Mouse (Mus musculus) erythroblast, embryonic 14.5 days (primary cell): ENCODE measurements around the gene Tmem131. TPM values are rescaled to one million over a fixed set of nuclear protein-coding genes. Genes with fewer than 3 reads are reported as not detected.
A peak's percentile ranks its signal among the peaks of the same experiment; 100 is the strongest.

Source experiments
- H3K27me3 ChIP-seq: 2 replicates; pipeline ENCODE4 v1.6.1; 2012; ENCODE audit warnings: inconsistent platforms; ENCODE audit not compliant: control insufficient read depth
- H3K36me3 ChIP-seq: 2 replicates; pipeline ENCODE4 v1.6.1; 2012; ENCODE audit warnings: mild to moderate bottlenecking, inconsistent platforms; ENCODE audit not compliant: control insufficient read depth
- H3K4me1 ChIP-seq: 2 replicates; pipeline ENCODE4 v1.6.1; 2012; ENCODE audit warnings: inconsistent platforms; ENCODE audit not compliant: control insufficient read depth
- H3K4me3 ChIP-seq: replicated peaks from 2 replicates; pipeline ENCODE3; 2012; ENCODE audit warnings: moderate library complexity, mild to moderate bottlenecking, inconsistent platforms
- H3K9me3 ChIP-seq: 2 replicates; pipeline ENCODE4 v1.6.1; 2012; ENCODE audit warnings: low read length, inconsistent platforms, mixed read lengths; ENCODE audit not compliant: control insufficient read depth
- GATA1 ChIP-seq: IDR thresholded peaks from 2 replicates; pipeline ENCODE4 v1.6.1; 2012; ENCODE audit warnings: low read length, inconsistent platforms, mixed read lengths
- TAL1 ChIP-seq: IDR thresholded peaks from 3 replicates; pipeline ENCODE4 v1.6.1; 2012; ENCODE audit warnings: low read length, inconsistent platforms, mixed read lengths
- polyA plus RNA-seq: library from polyadenylated mRNA; stranded (reverse); fragments of >175 nt; gene quantifications from 2 replicates; pipeline ENCODE4 v1.2.3, GENCODE M21; 2012

Gene Tmem131
- polyA plus RNA-seq, 1 experiment = 7.8 TPM

DNA sequence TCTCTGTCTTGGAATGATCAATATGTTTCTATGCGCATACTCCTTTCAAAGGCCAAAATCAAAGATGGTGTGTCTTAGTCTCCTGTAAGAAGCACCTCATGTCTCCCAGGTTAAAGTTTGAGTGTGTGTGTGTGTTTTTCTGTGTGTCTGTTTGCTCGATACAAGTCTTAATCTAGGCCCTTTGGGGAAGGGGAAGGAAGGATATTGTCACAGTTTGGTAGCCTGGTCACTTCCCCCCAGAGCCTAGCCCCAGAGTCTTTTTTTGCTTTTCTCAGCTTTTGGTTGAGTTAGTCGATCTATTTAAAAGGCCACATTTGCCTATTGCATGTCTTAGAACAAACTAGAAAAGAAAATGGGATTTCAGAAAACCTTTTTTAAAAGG, 3.1 kb downstream of the Tmem131 start:
- no peak for TF ChIP-seq TAL1
- H3K4me3 ChIP-seq = peak overlapping the region; percentile 92

DNA sequence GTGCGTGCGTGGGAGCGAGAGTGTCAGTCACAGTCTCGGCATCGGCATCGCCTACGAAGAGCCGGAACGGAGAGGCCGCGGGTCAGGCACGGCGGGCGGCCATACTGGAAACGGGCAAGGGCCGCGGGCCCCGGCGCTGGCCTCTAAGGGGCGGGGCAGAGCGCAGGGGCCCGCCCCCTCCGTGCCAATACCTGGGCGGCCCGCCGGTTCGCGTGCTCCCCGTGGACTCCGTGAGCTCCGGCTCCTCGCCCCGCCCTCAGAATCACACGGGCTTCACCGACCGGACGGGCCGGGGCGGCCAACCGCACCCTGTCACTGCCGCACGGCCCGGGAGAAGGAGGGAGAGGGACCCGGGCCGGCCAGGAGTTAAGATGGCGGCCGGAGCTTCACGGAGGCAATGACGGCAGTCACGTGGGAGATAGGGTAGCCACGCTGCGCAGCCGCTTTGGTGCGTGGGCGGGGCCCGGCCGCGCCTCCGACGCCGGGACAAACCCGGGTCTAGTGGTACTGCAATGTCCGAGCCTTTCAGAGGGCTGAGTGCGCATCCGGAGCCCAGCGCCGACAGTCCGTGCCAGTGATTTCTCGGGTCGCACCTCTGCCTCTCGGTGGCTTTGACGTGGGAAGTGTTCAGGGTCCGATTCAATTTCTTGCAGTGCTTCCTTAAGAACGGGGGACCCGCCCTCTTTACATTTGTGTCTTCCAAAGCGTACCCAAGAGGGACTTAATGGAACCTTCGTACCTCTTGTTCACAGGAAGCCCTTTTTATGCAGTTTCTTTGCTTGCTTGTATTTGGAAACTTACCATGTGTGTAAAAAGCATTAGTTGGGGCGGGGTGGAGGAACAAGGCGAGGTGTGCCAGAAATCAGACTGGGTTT, 3.7 kb downstream of the Tmem131 start:
- H3K4me1 ChIP-seq = peaks cover 74% of the 10 kb centered on the region

More for the DNA sequence above, 3.1 kb downstream of the Tmem131 start:
- Histone ChIP-seq H3K9me3 (no peaks in the 10 kb centered on the region), H3K4me1 (peaks cover 70% of the 10 kb centered on the region), H3K36me3 (peaks cover 8% of the 10 kb centered on the region), H3K27me3 (no peaks in the 10 kb centered on the region)

DNA sequence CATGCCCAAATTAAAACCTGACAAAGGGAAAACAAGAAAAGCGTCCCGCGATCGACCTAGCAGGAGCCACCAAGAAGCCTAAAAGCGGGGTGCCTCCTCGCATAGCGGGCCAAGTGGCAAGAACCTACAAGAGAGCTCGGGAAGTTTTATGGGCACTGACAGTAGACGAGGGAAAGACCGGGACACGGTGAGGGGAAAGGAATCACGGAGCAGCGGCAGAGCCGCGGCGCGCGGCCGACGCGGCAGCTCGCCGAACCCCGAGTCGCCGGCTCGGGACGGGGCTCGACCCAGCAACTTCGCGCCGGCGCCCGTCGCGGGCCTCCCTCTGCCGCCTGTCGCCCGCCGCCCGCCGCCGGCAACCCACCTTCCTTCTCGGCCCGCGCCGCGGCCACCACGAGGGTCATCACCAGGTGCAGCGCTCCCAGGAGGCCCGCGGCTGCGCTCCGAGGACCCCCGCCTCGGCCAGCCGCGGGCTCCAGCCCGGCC, 4.6 kb downstream of the Tmem131 start:
- Histone ChIP-seq H3K9me3 (no peaks in the 10 kb centered on the region), H3K4me3 (peak overlapping the region; percentile 92), H3K36me3 (peaks cover 17% of the 10 kb centered on the region), H3K27me3 (no peaks in the 10 kb centered on the region), H3K4me1 (peaks cover 74% of the 10 kb centered on the region)
- TF ChIP-seq TAL1 = no peak
- TF ChIP-seq GATA1 = no peak

More for the DNA sequence above, 3.7 kb downstream of the Tmem131 start:
- Histone ChIP-seq H3K27me3 (no peaks in the 10 kb centered on the region), H3K4me3 (peak overlapping the region; percentile 92), H3K9me3 (no peaks in the 10 kb centered on the region), H3K36me3 (peaks cover 11% of the 10 kb centered on the region)
- TF ChIP-seq TAL1 = no peak
- TF ChIP-seq GATA1 = no peak

DNA sequence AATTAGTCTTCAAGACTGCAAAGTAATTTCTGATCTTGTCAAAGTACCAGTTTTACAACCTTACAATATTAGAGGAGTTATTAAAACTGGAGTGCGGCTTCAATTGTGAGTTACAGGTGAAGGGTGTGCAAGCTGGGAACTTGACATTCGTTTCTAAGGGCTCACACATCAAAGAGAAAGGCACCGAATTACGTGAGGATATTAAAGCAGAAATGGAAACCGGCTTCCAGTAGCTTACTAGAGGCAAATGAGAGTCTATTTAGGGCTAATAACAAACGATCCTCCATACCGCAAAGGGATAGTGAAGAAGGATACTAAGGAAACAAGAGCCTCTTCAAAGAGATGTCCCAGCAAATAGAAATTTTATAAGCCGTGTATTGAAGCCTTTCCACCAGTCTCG, 5.1 kb downstream of the Tmem131 start:
- TF ChIP-seq GATA1 (no peak), TAL1 (no peak)
- peaks cover 74% of the 10 kb centered on the region for H3K4me1 ChIP-seq
- H3K36me3 ChIP-seq = peaks cover 21% of the 10 kb centered on the region
- no peaks in the 10 kb centered on the region for H3K27me3 ChIP-seq
- H3K4me3 ChIP-seq = peak overlapping the region; percentile 92
- H3K9me3 ChIP-seq = no peaks in the 10 kb centered on the region

DNA sequence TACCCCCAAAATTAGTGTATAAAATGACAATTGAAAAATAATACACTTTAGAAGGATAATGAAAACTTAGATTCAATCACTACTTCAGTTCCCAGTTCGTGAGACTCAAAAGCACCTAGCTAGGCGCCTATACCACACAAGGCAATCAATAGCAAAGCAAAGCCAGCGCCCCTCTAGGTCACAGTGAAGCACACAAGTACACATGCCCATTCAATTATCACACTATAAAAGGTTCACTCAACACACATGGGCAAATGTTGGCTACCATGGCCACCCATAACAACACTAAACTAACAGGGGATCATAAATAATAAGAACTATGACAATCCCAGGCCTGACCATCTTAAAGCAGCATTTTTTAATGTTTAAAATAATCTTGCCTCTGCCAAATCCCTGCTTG, 5.8 kb downstream of the Tmem131 start:
- Histone ChIP-seq H3K4me3 (peak overlapping the region; percentile 92), H3K4me1 (peaks cover 73% of the 10 kb centered on the region), H3K36me3 (peaks cover 23% of the 10 kb centered on the region), H3K9me3 (no peaks in the 10 kb centered on the region), H3K27me3 (no peaks in the 10 kb centered on the region)
- TF ChIP-seq GATA1 (no peak), TAL1 (no peak)

DNA sequence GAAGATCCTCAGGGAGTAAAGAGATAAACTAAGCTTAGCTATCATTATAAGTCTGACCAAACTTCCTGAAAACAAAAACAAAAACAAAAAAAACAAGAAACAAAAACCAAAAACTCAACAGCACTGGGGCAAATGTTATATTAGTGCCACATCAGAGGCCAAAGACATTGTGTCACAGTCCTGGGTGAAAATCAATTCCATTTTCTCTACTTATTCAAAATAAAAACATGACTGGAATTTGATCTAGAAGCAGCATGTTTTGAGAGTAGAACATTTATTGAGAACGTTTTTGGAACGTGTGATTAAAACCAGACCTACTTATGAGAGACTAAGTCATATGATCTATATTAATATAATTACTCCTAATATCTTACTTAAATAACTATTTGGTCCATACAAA, 6.5 kb downstream of the Tmem131 start:
- peak overlapping the region; percentile 92 for H3K4me3 ChIP-seq
- no peaks in the 10 kb centered on the region for H3K27me3 ChIP-seq
- no peaks in the 10 kb centered on the region for H3K9me3 ChIP-seq
- TF ChIP-seq GATA1 = no peak
- no peak for TF ChIP-seq TAL1
- peaks cover 74% of the 10 kb centered on the region for H3K4me1 ChIP-seq
- peaks cover 29% of the 10 kb centered on the region for H3K36me3 ChIP-seq

DNA sequence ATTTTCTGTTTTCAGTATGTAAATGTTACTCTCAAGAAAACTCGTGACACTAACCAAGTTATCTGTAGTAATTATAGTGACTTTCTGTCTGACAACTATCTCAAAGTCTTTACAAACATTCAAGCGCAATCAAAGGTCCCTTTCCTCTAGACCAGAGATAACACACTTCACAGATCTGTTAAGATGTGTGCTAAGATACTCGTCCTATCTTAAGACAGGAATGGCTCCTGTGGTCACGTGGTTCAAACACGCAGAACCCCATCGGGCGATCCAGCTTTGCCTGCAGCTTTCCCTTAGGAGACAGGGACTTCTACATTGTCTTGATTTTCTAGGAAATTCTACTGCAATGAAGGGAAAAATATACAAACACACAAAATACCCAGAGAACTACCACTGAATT, 6.9 kb downstream of the Tmem131 start:
- TF ChIP-seq TAL1 = no peak
- peak; percentile 55 for TF ChIP-seq GATA1
- H3K36me3 ChIP-seq = peaks cover 30% of the 10 kb centered on the region
- H3K4me3 ChIP-seq = peak overlapping the region; percentile 92
- H3K9me3 ChIP-seq = no peaks in the 10 kb centered on the region
- peaks cover 72% of the 10 kb centered on the region for H3K4me1 ChIP-seq
- H3K27me3 ChIP-seq = no peaks in the 10 kb centered on the region

DNA sequence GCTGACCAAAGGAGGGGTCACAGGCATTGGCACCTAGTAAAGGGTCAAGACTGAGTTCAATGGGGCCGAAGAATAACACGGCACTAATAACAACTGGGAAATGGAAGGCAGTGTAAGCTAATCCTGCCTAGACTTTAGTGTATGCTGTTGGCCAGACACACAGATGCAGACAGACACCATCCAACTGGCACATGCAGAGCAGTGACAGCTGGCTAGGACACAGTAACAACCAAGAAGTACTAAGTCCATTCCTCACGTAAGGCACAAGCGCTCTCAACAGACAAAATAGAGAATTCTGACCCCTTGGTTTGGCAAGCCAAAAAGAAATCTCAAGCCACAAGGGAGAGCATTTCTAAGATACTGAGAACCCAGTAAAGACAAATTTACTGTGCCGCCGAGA, 8.7 kb downstream of the Tmem131 start:
- Histone ChIP-seq H3K27me3 (no peaks in the 10 kb centered on the region), H3K36me3 (peaks cover 47% of the 10 kb centered on the region), H3K9me3 (no peaks in the 10 kb centered on the region), H3K4me3 (peak overlapping the region; percentile 92), H3K4me1 (peaks cover 75% of the 10 kb centered on the region)
- no peak for TF ChIP-seq GATA1
- TF ChIP-seq TAL1 = no peak

DNA sequence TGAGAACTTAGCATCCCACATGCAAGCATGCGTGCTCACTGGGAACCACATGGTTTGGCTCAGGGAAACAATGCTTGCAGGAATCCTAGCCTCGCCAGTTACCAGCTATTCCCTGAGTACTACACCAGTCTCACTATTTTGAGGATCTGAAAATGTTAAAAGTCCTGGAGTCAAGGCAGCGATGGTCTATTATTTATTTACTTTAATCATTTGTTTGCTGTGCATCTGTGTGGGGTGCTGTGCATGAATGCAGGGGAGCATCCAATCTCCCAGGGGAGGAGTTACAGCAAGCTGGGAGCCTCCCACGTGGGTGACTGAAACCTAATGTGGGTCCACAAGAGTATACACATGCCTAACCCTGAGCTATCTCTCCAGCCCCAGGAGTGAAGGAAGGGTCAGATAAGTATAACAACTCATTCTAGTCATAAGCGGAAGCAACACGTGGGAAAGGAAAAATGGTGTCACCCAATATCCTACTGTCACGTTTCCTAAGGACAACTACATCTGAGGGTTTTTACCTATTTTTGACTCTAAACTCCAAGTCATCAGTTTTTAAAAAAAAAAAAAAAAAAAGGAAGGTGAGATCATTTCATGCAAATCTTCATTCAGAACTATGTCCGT, 9.4 kb downstream of the Tmem131 start:
- H3K9me3 ChIP-seq = no peaks in the 10 kb centered on the region
- peak; percentile 81 for TF ChIP-seq GATA1
- peak; percentile 75 for TF ChIP-seq TAL1
- H3K4me3 ChIP-seq = peak overlapping the region; percentile 92
- H3K36me3 ChIP-seq = peaks cover 54% of the 10 kb centered on the region
- no peaks in the 10 kb centered on the region for H3K27me3 ChIP-seq
- H3K4me1 ChIP-seq = peaks cover 81% of the 10 kb centered on the region
